Mouse (Mus musculus) liver, adult 2 months (tissue): ENCODE measurements around the gene Syt6. TPM values are rescaled to one million over a fixed set of nuclear protein-coding genes. Genes with fewer than 3 reads are reported as not detected.

Source experiments
- DNase-seq: peaks from one replicate; pipeline ENCODE4 v3.0.0-alpha.2; 2011; ENCODE audit warnings: low read depth, low spot score; ENCODE audit errors: extremely low read depth
- H3K27ac ChIP-seq: fragments of 200-500 bp; replicated peaks from 2 replicates; pipeline ENCODE4 v1.5.1; 2012; ENCODE audit warnings: low read depth, mild to moderate bottlenecking, control low read depth, inconsistent platforms, low read length; ENCODE audit not compliant: insufficient read depth
- H3K27me3 ChIP-seq: fragments of 200-500 bp; 2 replicates; pipeline ENCODE4 v1.6.1; 2012; ENCODE audit warnings: mild to moderate bottlenecking, moderate library complexity, low read length, inconsistent platforms; ENCODE audit not compliant: control insufficient read depth, insufficient read depth
- H3K36me3 ChIP-seq: fragments of 200-500 bp; 2 replicates; pipeline ENCODE4 v1.6.1; 2012; ENCODE audit warnings: low read length, inconsistent platforms; ENCODE audit not compliant: control insufficient read depth, insufficient read depth
- H3K4me1 ChIP-seq: fragments of 200-500 bp; 2 replicates; pipeline ENCODE4 v1.6.1; 2011; ENCODE audit warnings: low read length; ENCODE audit not compliant: control insufficient read depth, insufficient read depth
- H3K4me3 ChIP-seq: fragments of 200-500 bp; 2 replicates; pipeline ENCODE4 v1.5.1; 2011; ENCODE audit warnings: low read depth, mild to moderate bottlenecking, control low read depth, low read length, moderate library complexity; ENCODE audit not compliant: insufficient read depth
- H3K79me2 ChIP-seq: fragments of 200-500 bp; 2 replicates; pipeline ENCODE4 v1.6.1; 2012; ENCODE audit warnings: inconsistent platforms, mild to moderate bottlenecking, low read length, moderate library complexity; ENCODE audit not compliant: control insufficient read depth, insufficient read depth
- H3K9ac ChIP-seq: fragments of 200-500 bp; 2 replicates; pipeline ENCODE4 v1.6.1; 2012; ENCODE audit warnings: low read depth, mild to moderate bottlenecking, control low read depth, inconsistent platforms, low read length
- CTCF ChIP-seq: fragments of 200-500 bp; IDR thresholded peaks from 2 replicates; pipeline ENCODE4 v1.5.1; 2011; ENCODE audit warnings: low read depth, low read length, control low read depth
- POLR2A ChIP-seq: fragments of 200-500 bp; IDR thresholded peaks from 2 replicates; pipeline ENCODE4 v1.6.1; 2011; ENCODE audit warnings: low read length, control low read depth; ENCODE audit not compliant: insufficient read depth; ENCODE audit errors: extremely low read depth
- WGBS: fragments of 180-500 bp; shearing (Covaris S2); methylation state at CpG from one replicate; pipeline ENCODE4 v1.1.7; 2018; 5-methylcytosine and 5-hydroxymethylcytosine counted together
- polyA plus RNA-seq: library from polyadenylated mRNA; depleted of rRNA; stranded (reverse); fragments of >200 nt; gene quantifications from 2 replicates; pipeline ENCODE4 v1.2.3, GENCODE M21; 2012
- total RNA-seq: library from RNA; depleted of rRNA; stranded (reverse); fragments of >200 nt; gene quantifications from 2 replicates; pipeline ENCODE4 v1.2.3, GENCODE M21; 2014

Syt6 gene
- total and polyA plus RNA-seq, 2 experiments: not detected

DNA sequence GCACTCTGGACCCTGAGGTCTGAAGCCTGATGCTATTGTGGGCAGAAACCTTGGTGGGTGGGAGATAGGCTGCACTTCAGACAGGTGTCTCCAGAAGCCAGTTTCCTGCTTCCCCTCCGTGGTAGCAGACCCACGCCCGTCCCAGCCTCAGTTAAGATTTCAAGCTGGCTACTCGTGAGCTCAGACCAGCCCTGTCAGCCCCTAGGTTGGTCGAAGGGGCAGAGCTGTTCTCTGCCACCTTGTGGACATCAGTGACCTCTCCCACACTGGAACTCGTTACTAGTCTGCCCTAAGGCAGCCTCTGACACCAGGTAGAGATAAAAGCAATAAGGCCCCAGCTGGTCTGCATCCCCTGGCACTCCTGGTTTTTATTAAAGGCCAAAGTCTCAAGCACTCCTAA lies 42.0 kb downstream of the Syt6 start:
- Histone ChIP-seq H3K27ac (no peak overlapping the region), H3K27me3 (no peaks in the 10 kb centered on the region), H3K4me3 (no peak overlapping the region), H3K79me2 (no peaks in the 10 kb centered on the region), H3K9ac (no peak overlapping the region), H3K4me1 (no peaks in the 10 kb centered on the region), H3K36me3 (no peaks in the 10 kb centered on the region)
- no peak for DNase-seq
- no peak for TF ChIP-seq CTCF
- no peak for TF ChIP-seq POLR2A
- 24% methylated on average over 6 of the region's 6 CpGs for WGBS

DNA sequence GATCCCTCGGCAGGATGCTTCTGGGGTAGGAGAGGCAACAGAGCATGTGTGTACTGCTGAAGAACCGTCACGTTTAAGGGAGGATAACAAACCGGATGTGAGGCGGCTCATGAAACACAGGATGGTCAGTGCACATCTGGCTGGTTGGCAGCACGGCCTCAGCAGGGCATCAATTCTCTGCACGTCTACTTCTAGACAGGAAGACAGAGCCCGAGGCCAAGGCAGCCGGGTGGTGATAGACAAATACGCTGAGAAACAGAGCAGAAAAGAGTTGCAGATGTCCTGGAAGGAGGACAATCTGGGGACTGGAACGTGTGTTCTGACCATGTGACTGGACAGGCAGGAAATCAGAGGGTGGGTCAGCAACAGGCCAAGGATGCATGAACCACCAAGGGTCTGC lies 45.1 kb downstream of the Syt6 start:
- Histone ChIP-seq H3K27ac (no peak overlapping the region), H3K27me3 (no peaks in the 10 kb centered on the region), H3K36me3 (no peaks in the 10 kb centered on the region), H3K4me3 (no peak overlapping the region), H3K9ac (no peak overlapping the region), H3K4me1 (no peaks in the 10 kb centered on the region), H3K79me2 (no peaks in the 10 kb centered on the region)
- WGBS: 67% methylated on average over 11 of the region's 11 CpGs
- DNase-seq: no peak
- TF ChIP-seq POLR2A: no peak
- TF ChIP-seq CTCF: no peak

DNA sequence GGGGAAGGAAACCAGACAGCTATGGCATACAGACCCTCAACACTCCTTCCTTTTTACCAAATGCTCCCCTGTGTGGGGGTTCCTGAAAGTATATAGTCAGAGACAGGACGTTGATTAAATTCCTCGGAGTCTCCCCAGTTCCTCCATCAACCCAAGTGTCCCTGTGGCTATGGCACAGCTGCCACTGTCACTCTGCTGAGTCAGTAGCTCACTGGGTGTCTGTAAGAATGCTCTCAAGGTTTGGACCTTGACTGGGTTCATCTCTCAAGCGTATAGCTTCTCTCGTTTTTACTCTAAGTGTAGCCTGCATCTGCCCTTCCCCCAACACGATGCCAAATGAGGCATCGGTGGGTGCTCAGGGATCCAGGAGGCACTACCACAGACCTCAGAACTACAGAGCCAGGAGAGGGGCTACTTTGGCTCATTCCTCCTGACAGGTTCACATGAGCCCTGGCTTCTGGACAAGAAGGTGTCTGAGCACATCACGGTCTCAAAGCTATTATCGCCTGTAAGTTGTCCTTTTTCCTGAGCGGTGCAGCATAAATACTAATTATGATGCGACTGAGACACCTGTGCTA lies 49.0 kb downstream of the Syt6 start:
- Histone ChIP-seq H3K4me1 (no peaks in the 10 kb centered on the region), H3K4me3 (no peak overlapping the region)

DNA sequence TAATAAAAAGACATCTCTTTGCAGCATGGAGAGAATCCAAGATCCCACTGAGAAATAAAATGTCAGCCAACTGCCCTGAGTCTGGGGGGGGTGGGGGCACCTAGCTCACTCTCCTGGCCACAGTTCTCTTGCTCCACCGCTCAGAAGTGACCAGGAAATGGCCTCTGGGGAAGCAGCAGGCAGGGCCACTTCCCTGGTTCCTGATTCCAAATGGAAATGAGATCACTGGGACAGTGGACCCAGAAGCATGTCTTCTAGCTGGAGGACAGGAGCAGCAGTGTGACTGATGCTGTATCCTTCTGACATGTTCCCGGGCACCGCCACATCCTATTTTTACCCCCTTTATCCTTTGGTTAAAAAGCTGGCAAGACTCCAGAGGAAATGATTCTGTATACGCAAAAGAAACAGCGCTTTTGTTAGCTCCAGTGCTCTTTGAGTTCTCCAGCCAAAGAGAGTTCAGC lies 49.6 kb downstream of the Syt6 start:
- no peak for TF ChIP-seq POLR2A
- TF ChIP-seq CTCF: no peak
- 66% methylated on average over 5 of the region's 5 CpGs for WGBS

More for the DNA sequence above, 49.0 kb downstream of the Syt6 start:
- no peak overlapping the region for H3K9ac ChIP-seq
- H3K79me2 ChIP-seq: no peaks in the 10 kb centered on the region
- H3K27ac ChIP-seq: no peak overlapping the region
- TF ChIP-seq CTCF (no peak), POLR2A (no peak)
- no peaks in the 10 kb centered on the region for H3K27me3 ChIP-seq
- no peaks in the 10 kb centered on the region for H3K36me3 ChIP-seq
- no peak for DNase-seq
- 85% methylated on average over 10 of the region's 10 CpGs for WGBS

DNA sequence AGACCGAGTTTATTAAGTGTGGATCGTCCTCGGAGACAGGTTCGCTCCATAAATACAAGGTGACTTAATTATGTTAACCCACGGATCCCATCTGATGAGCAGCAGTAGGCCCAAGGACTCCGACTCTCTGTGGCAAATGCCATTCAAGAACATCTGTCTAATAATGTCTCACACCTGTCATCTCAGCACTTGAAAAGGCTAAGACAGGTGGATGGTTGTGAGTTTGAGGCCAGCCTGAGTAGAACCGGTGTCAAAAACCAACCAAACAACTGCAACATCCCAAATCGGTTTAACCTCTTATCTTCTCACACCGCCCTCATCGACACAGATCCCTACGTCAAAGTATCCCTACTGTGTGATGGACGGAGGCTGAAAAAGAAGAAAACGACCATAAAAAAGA lies 50.1 kb downstream of the Syt6 start:
- H3K4me1 ChIP-seq: no peaks in the 10 kb centered on the region
- H3K27me3 ChIP-seq: no peaks in the 10 kb centered on the region
- no peak overlapping the region for H3K27ac ChIP-seq
- no peak for DNase-seq
- no peaks in the 10 kb centered on the region for H3K79me2 ChIP-seq
- no peak overlapping the region for H3K4me3 ChIP-seq
- H3K36me3 ChIP-seq: no peaks in the 10 kb centered on the region
- TF ChIP-seq POLR2A (no peak), CTCF (no peak)
- H3K9ac ChIP-seq: no peak overlapping the region
- WGBS: 91% methylated on average over 13 of the region's 13 CpGs

More for the DNA sequence above, 49.6 kb downstream of the Syt6 start:
- Histone ChIP-seq H3K79me2 (no peaks in the 10 kb centered on the region), H3K36me3 (no peaks in the 10 kb centered on the region), H3K27ac (no peak overlapping the region), H3K27me3 (no peaks in the 10 kb centered on the region), H3K4me1 (no peaks in the 10 kb centered on the region), H3K9ac (no peak overlapping the region), H3K4me3 (no peak overlapping the region)
- DNase-seq: no peak

DNA sequence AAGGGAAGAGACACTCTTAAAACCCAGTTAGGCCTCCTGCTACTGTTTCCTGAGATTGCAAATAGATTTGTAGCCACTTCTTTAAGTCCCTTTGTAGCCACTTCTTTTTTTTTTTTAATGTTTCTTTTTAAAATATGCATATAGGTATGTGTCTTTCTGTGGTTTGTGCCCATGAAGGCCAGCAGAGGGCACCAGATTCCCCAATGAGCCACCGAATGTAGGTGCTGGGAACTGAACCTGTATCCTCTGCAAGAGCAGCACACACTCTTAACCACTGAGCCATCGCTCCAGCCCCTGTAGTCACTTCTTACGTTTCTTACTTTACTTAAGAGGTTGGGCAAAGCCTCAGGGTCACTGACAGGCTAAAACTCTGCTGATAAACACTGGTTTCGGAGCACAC lies 51.5 kb downstream of the Syt6 start:
- no peak for DNase-seq
- Histone ChIP-seq H3K36me3 (no peaks in the 10 kb centered on the region), H3K27me3 (no peaks in the 10 kb centered on the region), H3K9ac (no peak overlapping the region), H3K27ac (no peak overlapping the region), H3K4me1 (no peaks in the 10 kb centered on the region), H3K79me2 (no peaks in the 10 kb centered on the region), H3K4me3 (no peak overlapping the region)
- WGBS: 93% methylated on average over 4 of the region's 4 CpGs
- TF ChIP-seq CTCF: no peak
- TF ChIP-seq POLR2A: no peak
